Comparison of ENCODE assay signal across 9 mouse cellular contexts in the genomic region with DNA sequence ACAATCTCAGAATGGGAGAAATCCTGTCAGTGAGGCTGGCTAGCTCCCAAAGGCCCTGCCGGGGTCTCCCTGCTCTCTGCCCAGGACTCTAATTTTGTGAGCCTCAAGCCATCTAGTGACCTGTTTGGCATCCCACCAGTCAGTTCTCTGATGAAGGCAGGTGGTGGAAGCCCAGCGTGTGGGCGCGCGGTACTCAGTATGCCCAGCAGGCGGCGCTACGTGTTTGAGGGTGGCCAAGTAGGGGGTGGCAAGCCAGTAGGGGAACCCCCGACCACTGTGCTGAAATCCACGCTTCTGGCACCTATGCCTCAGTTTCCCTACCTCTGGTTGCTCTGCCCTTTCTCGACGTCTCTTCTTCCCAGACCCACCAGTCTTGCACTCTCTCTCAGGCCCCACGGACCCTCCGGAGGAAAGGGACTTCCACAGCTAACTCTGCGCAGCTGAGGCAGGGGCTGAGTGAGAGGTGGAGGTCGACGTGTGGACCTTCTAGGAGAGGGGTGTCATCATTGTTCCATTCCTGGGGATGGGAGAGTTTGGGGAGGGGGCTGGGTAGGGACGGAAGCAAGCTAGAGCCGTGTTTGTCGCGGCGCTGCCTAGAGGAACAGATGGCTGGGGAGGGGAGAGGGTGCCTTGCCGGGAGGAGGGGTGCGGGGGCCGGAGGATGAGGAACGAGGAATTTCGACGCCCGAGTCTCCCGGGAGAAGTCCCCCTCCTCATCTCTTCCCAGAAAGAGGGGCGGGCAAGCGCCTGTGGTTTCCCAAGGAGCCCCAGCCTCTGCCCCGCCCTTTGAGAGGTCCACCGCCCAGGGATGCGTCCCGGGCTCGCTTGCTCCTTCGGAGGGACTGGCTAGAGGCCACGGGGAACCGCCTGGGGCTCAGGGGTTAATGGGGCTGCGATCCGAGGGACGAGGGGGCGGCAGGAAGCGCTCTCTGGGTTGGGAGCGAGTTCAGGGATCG. TPM values are rescaled to one million over a fixed set of nuclear protein-coding genes. Genes with fewer than 3 reads are reported as not detected.
DNase-seq lines count a peak whose midpoint lies in the region; ATAC-seq and TF ChIP-seq lines count a peak whose summit lies in the region.
"Had no signal": no experiment of that assay in that cellular context is flagged by ENCODE, and none has a peak within 500 bp of the region (broad histone marks: within the 10 kb centered on the region; RNA-seq: fewer than 3 reads in every experiment).

No protein-coding gene starts in this region.

- WGBS in thymus, adult 2 months, result 12% methylated on average over 47 of the region's 47 CpGs
- under 1% methylated on average over 47 of the region's 47 CpGs for WGBS in embryonic facial prominence, embryonic 11.5 days
- WGBS in heart, embryonic 15.5 days, result 2% methylated on average over 47 of the region's 47 CpGs
- 3% methylated on average over 46 of the region's 47 CpGs for WGBS in lung, adult 2 months
- WGBS in neural tube, embryonic 13.5 days, result under 1% methylated on average over 45 of the region's 47 CpGs

- no peaks in the 10 kb centered on the region; the same call in 1 of the 2 replicates for H3K27me3 ChIP-seq in thymus, adult 2 months (ENCODE audit: control insufficient read depth, insufficient read depth, low read length)
- H3K27me3 ChIP-seq in embryonic facial prominence, embryonic 11.5 days (ENCODE audit: control insufficient read depth, insufficient read depth, low read length), result peaks cover 33% of the 10 kb centered on the region
- peaks cover 58% of the 10 kb centered on the region for H3K27me3 ChIP-seq in heart, embryonic 15.5 days
- H3K27me3 ChIP-seq in neural tube, embryonic 13.5 days, result peaks cover 57% of the 10 kb centered on the region

- peak; percentile 66 for ATAC-seq in embryonic facial prominence, embryonic 11.5 days (replicated peaks; ENCODE audit: insufficient number of reproducible peaks, low FRiP score, low TSS enrichment, low read depth)
- no peak for ATAC-seq in heart, embryonic 15.5 days (replicated peaks; ENCODE audit: insufficient number of reproducible peaks, insufficient read depth, low FRiP score, low read depth)
- peak; percentile 64 for ATAC-seq in neural tube, embryonic 13.5 days (ENCODE audit: low read depth)

- H3K36me3 ChIP-seq in thymus, adult 2 months (ENCODE audit: control insufficient read depth, insufficient read depth, low read length), result peaks cover 18% of the 10 kb centered on the region; the same call in 1 of the 2 replicates
- peaks cover 2% of the 10 kb centered on the region; the same call in 1 of the 2 replicates for H3K36me3 ChIP-seq in embryonic facial prominence, embryonic 11.5 days (replicated peaks; ENCODE audit: control insufficient read depth, insufficient read depth, low read depth, low read length)
- 0 out of 2 replicates have a peak, but pooled peaks cover 1% of the 10 kb centered on the region for H3K36me3 ChIP-seq in heart, embryonic 15.5 days
- no peaks in the 10 kb centered on the region for H3K36me3 ChIP-seq in neural tube, embryonic 13.5 days

- TF ChIP-seq POLR2A in thymus, adult 2 months (IDR thresholded peaks at IDR 0.05; ENCODE audit: control insufficient read depth, extremely low read depth, insufficient read depth, low read length, poor library complexity), result no peak
- no peak for TF ChIP-seq POLR2A in lung, adult 2 months (IDR thresholded peaks at IDR 0.05; ENCODE audit: borderline replicate concordance, extremely low read depth, low read depth, low read length)

- no peak overlapping the region for H3K27ac ChIP-seq in thymus, adult 2 months (ENCODE audit: control insufficient read depth, insufficient read depth, low read length)
- H3K27ac ChIP-seq in embryonic facial prominence, embryonic 11.5 days (replicated peaks; ENCODE audit: low read depth, low read length), result no peak overlapping the region
- no peak overlapping the region for H3K27ac ChIP-seq in heart, embryonic 15.5 days
- no peak overlapping the region for H3K27ac ChIP-seq in neural tube, embryonic 13.5 days (replicated peaks)

- no peaks in the 10 kb centered on the region; the same call in 1 of the 2 replicates for H3K9me3 ChIP-seq in embryonic facial prominence, embryonic 11.5 days (replicated peaks; ENCODE audit: control insufficient read depth, low read length)
- no peaks in the 10 kb centered on the region for H3K9me3 ChIP-seq in heart, embryonic 15.5 days (replicated peaks)
- H3K9me3 ChIP-seq in neural tube, embryonic 13.5 days, result no peaks in the 10 kb centered on the region

- peaks cover 5% of the 10 kb centered on the region for H3K4me1 ChIP-seq in thymus, adult 2 months (replicated peaks; ENCODE audit: control insufficient read depth, insufficient read depth, low read length)
- peaks cover 4% of the 10 kb centered on the region for H3K4me1 ChIP-seq in embryonic facial prominence, embryonic 11.5 days (ENCODE audit: control insufficient read depth, insufficient read depth, low read length)
- peaks cover 10% of the 10 kb centered on the region for H3K4me1 ChIP-seq in heart, embryonic 15.5 days (replicated peaks)
- H3K4me1 ChIP-seq in lung, adult 2 months (ENCODE audit: control insufficient read depth, insufficient read depth, low read length), result peaks cover 4% of the 10 kb centered on the region; the same call in 1 of the 2 replicates
- H3K4me1 ChIP-seq in neural tube, embryonic 13.5 days (replicated peaks), result peaks cover 13% of the 10 kb centered on the region

- TF ChIP-seq CTCF in thymus, adult 2 months (IDR thresholded peaks at IDR 0.05; ENCODE audit: borderline replicate concordance, control insufficient read depth, extremely low read depth, insufficient read depth, low read length, poor library complexity), result peak; percentile 80; the same call in 1 of the 2 replicates
- TF ChIP-seq CTCF in lung, adult 2 months (IDR thresholded peaks at IDR 0.05; ENCODE audit: insufficient read depth, low read length), result peak; percentile 53

- peak overlapping the region; percentile 51 for H3K9ac ChIP-seq in embryonic facial prominence, embryonic 11.5 days (replicated peaks; ENCODE audit: low read length)
- peak overlapping the region; percentile 25; the same call in 1 of the 2 replicates for H3K9ac ChIP-seq in heart, embryonic 15.5 days
- peak overlapping the region; percentile 56 for H3K9ac ChIP-seq in neural tube, embryonic 13.5 days

- no peak overlapping the region for H3K4me3 ChIP-seq in thymus, adult 2 months (ENCODE audit: control insufficient read depth, insufficient read depth, low read length)
- H3K4me3 ChIP-seq in embryonic facial prominence, embryonic 11.5 days (ENCODE audit: low read depth, low read length), result peak overlapping the region; percentile 26
- peak overlapping the region; percentile 43 for H3K4me3 ChIP-seq in heart, embryonic 15.5 days
- no peak overlapping the region for H3K4me3 ChIP-seq in lung, adult 2 months (replicated peaks; ENCODE audit: extremely low read depth, low read depth, low read length)
- peak overlapping the region; percentile 33 for H3K4me3 ChIP-seq in neural tube, embryonic 13.5 days
- H3K4me3 ChIP-seq: erythroblast, embryonic 14.5 days had no signal

- peak overlapping the region; percentile 53 for H3K4me2 ChIP-seq in embryonic facial prominence, embryonic 11.5 days (ENCODE audit: low read depth, low read length)
- peak overlapping the region; percentile 67 for H3K4me2 ChIP-seq in heart, embryonic 15.5 days
- peak overlapping the region; percentile 60 for H3K4me2 ChIP-seq in neural tube, embryonic 13.5 days

- DNase-seq in thymus, adult 2 months, result peak; percentile 57
- no peak for DNase-seq in thymus, adult 18-20 months
- DNase-seq in embryonic facial prominence, embryonic 11.5 days (ENCODE audit: low spot score), result peak; percentile 69
- DNase-seq in kidney, postnatal 14 days, result peak; percentile 53
- DNase-seq in lung, adult 2 months, result peak; percentile 38
- DNase-seq in yolk sac, embryonic 10.5 days (ENCODE audit: low spot score), result peak; percentile 46

RNA-seq across cellular contexts. Expression of a gene that starts 20.6 kb away (rescaled TPM):
- 1.8 and 2.1 TPM in 2 replicates for polyA plus RNA-seq in thymus, adult 2 months (2012; rRNA removed)
- polyA plus RNA-seq in embryonic facial prominence, embryonic 11.5 days (2014; fragmentation: Nextera tagmentation; extraction: Ambion mirVana), result 2.4 and 3.2 TPM in 2 replicates
- polyA plus RNA-seq in heart, embryonic 15.5 days (2015; fragmentation: Nextera tagmentation; extraction: Ambion mirVana), result 1.9 and 2.1 TPM in 2 replicates
- 2.7 and 9.7 TPM in 2 replicates for polyA plus RNA-seq in lung, adult 2 months (2012; rRNA removed)
- 6.8 and 7.1 TPM in 2 replicates for polyA plus RNA-seq in neural tube, embryonic 13.5 days (2015; fragmentation: Nextera tagmentation; extraction: Ambion mirVana)
- polyA plus RNA-seq: erythroblast, embryonic 14.5 days had no signal

RNA-seq across cellular contexts. Expression of a gene that starts 27.2 kb away (rescaled TPM):
- polyA plus RNA-seq in thymus, adult 2 months (2012; rRNA removed), result 106 and 123 TPM in 2 replicates
- 23.1 and 28.0 TPM in 2 replicates for polyA plus RNA-seq in embryonic facial prominence, embryonic 11.5 days (2014; fragmentation: Nextera tagmentation; extraction: Ambion mirVana)
- 8.6 and 11.5 TPM in 2 replicates for polyA plus RNA-seq in heart, embryonic 15.5 days (2015; fragmentation: Nextera tagmentation; extraction: Ambion mirVana)
- polyA plus RNA-seq in lung, adult 2 months (2012; rRNA removed), result 3.9 and 7.5 TPM in 2 replicates
- polyA plus RNA-seq in neural tube, embryonic 13.5 days (2015; fragmentation: Nextera tagmentation; extraction: Ambion mirVana), result 2.4 and 3.3 TPM in 2 replicates

RNA-seq across cellular contexts. Expression of a gene that starts 39.1 kb away (rescaled TPM):
- 23.0 and 29.0 TPM in 2 replicates for polyA plus RNA-seq in thymus, adult 2 months (2012; rRNA removed)
- 45.9 and 50.0 TPM in 2 replicates for polyA plus RNA-seq in embryonic facial prominence, embryonic 11.5 days (2014; fragmentation: Nextera tagmentation; extraction: Ambion mirVana)
- polyA plus RNA-seq in heart, embryonic 15.5 days (2015; fragmentation: Nextera tagmentation; extraction: Ambion mirVana), result 76.6 TPM in 2 replicates
- 20.2 and 25.1 TPM in 2 replicates for polyA plus RNA-seq in lung, adult 2 months (2012; rRNA removed)
- 52.9 and 56.0 TPM in 2 replicates for polyA plus RNA-seq in neural tube, embryonic 13.5 days (2015; fragmentation: Nextera tagmentation; extraction: Ambion mirVana)

RNA-seq across cellular contexts. Expression of a gene that starts 43.4 kb away (rescaled TPM):
- polyA plus RNA-seq in thymus, adult 2 months (2012; rRNA removed), result 0.60 and 0.94 TPM in 2 replicates
- 0.11 and 0.20 TPM in 2 replicates for polyA plus RNA-seq in embryonic facial prominence, embryonic 11.5 days (2014; fragmentation: Nextera tagmentation; extraction: Ambion mirVana)
- polyA plus RNA-seq in heart, embryonic 15.5 days (2015; fragmentation: Nextera tagmentation; extraction: Ambion mirVana), result 0.25 and 0.38 TPM in 2 replicates
- polyA plus RNA-seq in lung, adult 2 months (2012; rRNA removed), result 3.5 TPM in 1 of 2 replicates, not detected in the other
- polyA plus RNA-seq in neural tube, embryonic 13.5 days (2015; fragmentation: Nextera tagmentation; extraction: Ambion mirVana), result 0.17 TPM in 1 of 2 replicates, not detected in the other

Comparison
In these comparisons a context has a peak if more than half of its experiments do, and no peak if none do; other contexts are left out.
1. DNase-seq: peak in thymus, adult 2 months (single experiment), embryonic facial prominence, embryonic 11.5 days (single experiment), kidney, postnatal 14 days (single experiment), lung, adult 2 months (single experiment) and yolk sac, embryonic 10.5 days (single experiment); none in thymus, adult 18-20 months (0 of 2).
2. H3K4me3 ChIP-seq: peak in embryonic facial prominence, embryonic 11.5 days (single experiment), heart, embryonic 15.5 days (single experiment) and neural tube, embryonic 13.5 days (single experiment); none in thymus, adult 2 months (single experiment) and lung, adult 2 months (single experiment).
3. Peak in every context shown above with its lines, with median percentiles within 50 percentile points of each other: H3K4me2 ChIP-seq and H3K9ac ChIP-seq.